Mouse (Mus musculus): ENCODE data around the gene Syt2. TPM values are rescaled to one million over a fixed set of nuclear protein-coding genes. Genes with fewer than 3 reads are reported as not detected.

The Syt2 gene
- polyA plus RNA-seq, 1 experiment from 2014 or later, result 2.9 TPM

DNA sequence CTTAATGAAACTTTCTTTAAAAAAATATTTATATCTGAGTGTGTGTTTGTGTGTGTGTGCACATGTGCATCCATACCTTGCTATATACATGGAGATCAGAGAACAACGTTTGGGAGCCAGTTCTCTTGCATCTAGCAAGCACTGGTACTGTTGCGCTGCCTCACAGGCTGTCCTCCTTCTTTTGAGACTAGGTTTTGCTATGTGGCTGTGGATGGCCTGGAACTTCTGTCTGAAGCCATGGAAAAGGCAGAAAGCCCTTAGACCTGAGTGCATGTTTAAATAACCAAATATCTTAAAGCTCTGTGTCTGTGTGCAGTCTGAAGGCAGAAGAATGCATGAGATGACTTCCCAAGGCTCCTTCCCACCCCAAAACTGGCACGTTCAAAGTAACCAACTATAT is 126.3 kb downstream of the Syt2 start:
- H3K9ac ChIP-seq (ENCODE audit: low read length), result no peak overlapping the region
- ATAC-seq (ENCODE audit: insufficient read depth, low FRiP score, low TSS enrichment) (no peak), DNase-seq (ENCODE audit: low spot score) (no peak)
- 90% methylated on average over 3 of the region's 3 CpGs for WGBS
- no peaks in the 10 kb centered on the region for H3K9me3 ChIP-seq (ENCODE audit: control insufficient read depth, low read length)
- no peak overlapping the region for H3K27ac ChIP-seq (ENCODE audit: low read depth, low read length)
- H3K4me2 ChIP-seq (ENCODE audit: low read depth), result no peak overlapping the region
- H3K27me3 ChIP-seq (ENCODE audit: control insufficient read depth, insufficient read depth, low read length), result no peaks in the 10 kb centered on the region
- peaks cover 12% of the 10 kb centered on the region; the same call in 1 of the 2 replicates for H3K4me1 ChIP-seq (ENCODE audit: control insufficient read depth, insufficient read depth, low read length)
- no peak overlapping the region for H3K4me3 ChIP-seq (ENCODE audit: low read depth, low read length)
- peaks cover 2% of the 10 kb centered on the region; the same call in 1 of the 2 replicates for H3K36me3 ChIP-seq (ENCODE audit: control insufficient read depth, insufficient read depth, low read length)

DNA sequence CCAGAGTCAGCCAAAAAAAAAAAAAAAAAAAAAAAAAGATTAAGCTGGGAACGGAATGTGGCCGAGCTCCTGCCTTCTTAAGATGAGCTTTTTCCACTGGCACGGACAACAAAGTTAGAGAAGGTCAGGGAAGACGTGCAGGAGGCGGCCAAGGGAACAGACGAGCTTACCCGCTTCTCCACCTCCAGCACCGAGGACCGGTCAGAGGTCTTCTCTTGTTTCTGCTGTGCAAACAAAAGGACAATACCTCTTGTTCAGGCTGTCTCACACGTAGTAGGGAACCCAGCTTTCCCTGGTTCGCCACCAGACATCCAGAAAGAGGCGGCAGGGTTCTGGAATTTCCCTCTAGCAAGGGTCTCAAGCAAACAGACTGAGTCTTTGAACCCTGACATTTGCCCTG is 126.8 kb downstream of the Syt2 start:
- 58% methylated on average over 12 of the region's 12 CpGs for WGBS
- ATAC-seq (ENCODE audit: insufficient read depth, low FRiP score, low TSS enrichment), result no peak
- H3K4me1 ChIP-seq (ENCODE audit: control insufficient read depth, insufficient read depth, low read length), result peaks cover 12% of the 10 kb centered on the region; the same call in 1 of the 2 replicates
- H3K27ac ChIP-seq (ENCODE audit: low read depth, low read length), result no peak overlapping the region
- peaks cover 2% of the 10 kb centered on the region; the same call in 1 of the 2 replicates for H3K36me3 ChIP-seq (ENCODE audit: control insufficient read depth, insufficient read depth, low read length)
- no peaks in the 10 kb centered on the region for H3K27me3 ChIP-seq (ENCODE audit: control insufficient read depth, insufficient read depth, low read length)
- H3K4me2 ChIP-seq (ENCODE audit: low read depth), result no peak overlapping the region
- no peak for DNase-seq (ENCODE audit: low spot score)
- H3K4me3 ChIP-seq (ENCODE audit: low read depth, low read length), result no peak overlapping the region
- no peak overlapping the region for H3K9ac ChIP-seq (ENCODE audit: low read length)
- no peaks in the 10 kb centered on the region for H3K9me3 ChIP-seq (ENCODE audit: control insufficient read depth, low read length)

DNA sequence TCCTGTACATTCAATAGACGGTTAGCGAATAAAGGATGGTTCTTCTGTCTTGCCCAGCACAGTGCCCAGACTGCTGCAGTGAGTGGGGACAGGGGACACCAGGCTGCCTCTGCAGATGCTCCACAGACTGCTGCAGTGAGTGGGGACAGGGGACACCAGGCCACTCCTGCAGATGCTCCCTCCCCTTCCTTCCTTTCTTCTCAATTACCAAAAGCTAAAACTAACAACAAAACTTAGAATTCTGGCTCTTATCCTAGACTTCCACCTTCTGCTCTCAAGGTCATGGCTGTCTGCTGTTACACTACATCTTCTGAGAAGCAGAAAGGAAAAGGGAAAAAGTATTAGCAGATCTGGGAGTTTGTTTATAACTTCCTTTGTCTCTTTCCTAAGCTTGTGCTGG is 127.8 kb downstream of the Syt2 start:
- H3K4me3 ChIP-seq (ENCODE audit: low read depth, low read length), result no peak overlapping the region
- WGBS, result 70% methylated on average over 2 of the region's 2 CpGs
- H3K4me1 ChIP-seq (ENCODE audit: control insufficient read depth, insufficient read depth, low read length), result peaks cover 12% of the 10 kb centered on the region; the same call in 1 of the 2 replicates
- no peak overlapping the region for H3K27ac ChIP-seq (ENCODE audit: low read depth, low read length)
- H3K4me2 ChIP-seq (ENCODE audit: low read depth), result no peak overlapping the region
- no peaks in the 10 kb centered on the region for H3K27me3 ChIP-seq (ENCODE audit: control insufficient read depth, insufficient read depth, low read length)
- no peak overlapping the region for H3K9ac ChIP-seq (ENCODE audit: low read length)
- DNase-seq (ENCODE audit: low spot score) (no peak), ATAC-seq (ENCODE audit: insufficient read depth, low FRiP score, low TSS enrichment) (no peak)
- H3K36me3 ChIP-seq (ENCODE audit: control insufficient read depth, insufficient read depth, low read length), result peaks cover 2% of the 10 kb centered on the region; the same call in 1 of the 2 replicates
- H3K9me3 ChIP-seq (ENCODE audit: control insufficient read depth, low read length), result no peaks in the 10 kb centered on the region

DNA sequence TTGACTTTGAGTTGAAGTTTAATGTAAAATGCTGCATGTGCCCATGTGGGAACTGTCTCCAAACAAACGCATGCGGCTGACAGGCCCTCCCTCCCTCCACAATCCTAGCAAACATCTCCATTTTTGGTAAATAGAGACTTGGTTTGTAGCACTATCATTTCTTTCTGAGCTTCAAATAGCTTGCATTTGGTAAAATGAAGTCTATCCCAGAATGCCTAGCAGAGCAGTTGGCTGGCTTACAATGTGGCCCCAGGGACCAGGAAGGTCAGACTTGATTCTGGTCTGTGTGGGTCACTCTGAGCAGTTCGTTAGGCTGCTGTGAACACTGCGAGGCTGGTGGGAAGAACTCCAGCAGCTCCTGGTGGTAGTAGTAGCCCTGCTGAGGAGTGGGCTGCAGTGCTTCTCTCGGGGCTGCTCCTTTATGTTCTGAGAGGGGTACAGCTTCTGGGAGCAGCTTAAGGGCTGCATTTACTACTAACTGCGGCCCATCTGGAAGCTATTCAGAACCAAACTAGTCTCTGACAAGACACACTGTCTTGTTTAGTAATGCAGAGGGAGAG is 128.3 kb downstream of the Syt2 start:
- H3K27ac ChIP-seq (ENCODE audit: low read depth, low read length), result 0 out of 2 replicates have a peak overlapping the region, but pooled peaks have one; percentile 2
- ATAC-seq (ENCODE audit: insufficient read depth, low FRiP score, low TSS enrichment), result no peak
- WGBS, result 35% methylated on average over 6 of the region's 6 CpGs
- no peak for DNase-seq (ENCODE audit: low spot score)
- peaks cover 12% of the 10 kb centered on the region; the same call in 1 of the 2 replicates for H3K4me1 ChIP-seq (ENCODE audit: control insufficient read depth, insufficient read depth, low read length)
- no peaks in the 10 kb centered on the region for H3K27me3 ChIP-seq (ENCODE audit: control insufficient read depth, insufficient read depth, low read length)
- H3K36me3 ChIP-seq (ENCODE audit: control insufficient read depth, insufficient read depth, low read length), result peaks cover 2% of the 10 kb centered on the region; the same call in 1 of the 2 replicates
- no peak overlapping the region for H3K4me3 ChIP-seq (ENCODE audit: low read depth, low read length)
- H3K9me3 ChIP-seq (ENCODE audit: control insufficient read depth, low read length), result no peaks in the 10 kb centered on the region
- no peak overlapping the region for H3K9ac ChIP-seq (ENCODE audit: low read length)
- H3K4me2 ChIP-seq (ENCODE audit: low read depth), result no peak overlapping the region

DNA sequence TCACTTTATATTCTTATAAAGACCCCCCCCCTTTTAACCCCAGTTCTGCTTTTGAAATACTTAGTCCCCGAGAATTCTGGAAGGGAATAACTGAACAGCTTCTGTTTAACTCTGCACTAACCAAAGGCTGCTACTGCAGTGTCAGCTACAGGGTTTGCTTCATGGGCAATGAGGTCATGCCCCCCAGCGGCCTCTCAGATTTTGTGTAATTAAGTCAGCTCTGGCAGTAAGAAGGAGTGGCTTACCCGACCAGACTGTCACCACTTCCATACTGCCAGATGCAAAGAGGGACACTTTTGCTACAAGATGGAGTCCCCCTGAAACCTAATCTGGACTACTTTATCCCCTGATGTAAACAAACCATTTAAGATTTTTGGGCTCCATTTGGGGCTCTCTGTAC is 129.2 kb downstream of the Syt2 start:
- DNase-seq (ENCODE audit: low spot score) (no peak), ATAC-seq (ENCODE audit: insufficient read depth, low FRiP score, low TSS enrichment) (no peak)
- H3K36me3 ChIP-seq (ENCODE audit: control insufficient read depth, insufficient read depth, low read length), result peaks cover 2% of the 10 kb centered on the region; the same call in 1 of the 2 replicates
- no peak overlapping the region for H3K4me2 ChIP-seq (ENCODE audit: low read depth)
- H3K4me1 ChIP-seq (ENCODE audit: control insufficient read depth, insufficient read depth, low read length), result peaks cover 12% of the 10 kb centered on the region; the same call in 1 of the 2 replicates
- no peak overlapping the region for H3K27ac ChIP-seq (ENCODE audit: low read depth, low read length)
- no peaks in the 10 kb centered on the region for H3K9me3 ChIP-seq (ENCODE audit: control insufficient read depth, low read length)
- WGBS, result 37% methylated on average over 3 of the region's 3 CpGs
- H3K4me3 ChIP-seq (ENCODE audit: low read depth, low read length), result no peak overlapping the region
- H3K9ac ChIP-seq (ENCODE audit: low read length), result no peak overlapping the region
- H3K27me3 ChIP-seq (ENCODE audit: control insufficient read depth, insufficient read depth, low read length), result no peaks in the 10 kb centered on the region

DNA sequence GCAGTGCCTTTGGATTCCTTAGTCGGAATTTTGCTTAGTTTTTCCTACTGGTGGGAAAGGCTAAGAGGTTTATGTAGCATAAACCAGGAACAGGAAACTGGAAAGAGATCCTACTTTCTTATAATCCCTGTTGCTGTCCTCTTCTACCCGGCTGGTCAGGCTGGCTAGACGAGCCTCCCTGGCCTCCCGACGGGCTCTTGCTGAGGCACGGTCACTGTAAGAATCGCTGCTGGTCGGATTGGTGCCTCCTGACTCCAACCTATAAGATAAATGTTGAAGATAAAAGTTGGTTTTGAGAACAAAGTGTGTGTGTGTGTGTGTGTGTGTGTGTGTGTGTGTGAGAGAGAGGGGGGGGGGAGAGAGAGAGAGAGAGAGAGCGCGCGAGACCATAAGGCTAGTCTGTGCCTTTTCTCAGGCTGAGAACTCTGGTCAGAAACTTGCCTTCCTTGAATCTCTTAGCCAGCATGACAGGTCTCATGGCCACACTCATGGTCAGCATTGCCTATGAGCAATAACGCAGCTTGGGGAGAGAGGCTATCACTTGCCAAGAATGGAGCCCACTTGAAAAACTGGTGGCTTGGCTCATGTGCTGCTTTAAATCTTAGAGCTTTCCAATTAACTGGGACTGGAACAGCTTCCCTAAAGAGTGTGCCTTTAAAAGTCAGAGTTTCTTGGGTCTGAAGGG is 130.9 kb downstream of the Syt2 start:
- H3K9me3 ChIP-seq (ENCODE audit: control insufficient read depth, low read length), result no peaks in the 10 kb centered on the region
- no peak overlapping the region for H3K9ac ChIP-seq (ENCODE audit: low read length)
- ATAC-seq (ENCODE audit: insufficient read depth, low FRiP score, low TSS enrichment) (no peak), DNase-seq (ENCODE audit: low spot score) (no peak)
- no peak overlapping the region for H3K4me2 ChIP-seq (ENCODE audit: low read depth)
- H3K27ac ChIP-seq (ENCODE audit: low read depth, low read length), result no peak overlapping the region
- peaks cover 12% of the 10 kb centered on the region; the same call in 1 of the 2 replicates for H3K4me1 ChIP-seq (ENCODE audit: control insufficient read depth, insufficient read depth, low read length)
- no peaks in the 10 kb centered on the region for H3K27me3 ChIP-seq (ENCODE audit: control insufficient read depth, insufficient read depth, low read length)
- H3K36me3 ChIP-seq (ENCODE audit: control insufficient read depth, insufficient read depth, low read length), result no peaks in the 10 kb centered on the region
- H3K4me3 ChIP-seq (ENCODE audit: low read depth, low read length), result no peak overlapping the region
- 94% methylated on average over 12 of the region's 12 CpGs for WGBS

DNA sequence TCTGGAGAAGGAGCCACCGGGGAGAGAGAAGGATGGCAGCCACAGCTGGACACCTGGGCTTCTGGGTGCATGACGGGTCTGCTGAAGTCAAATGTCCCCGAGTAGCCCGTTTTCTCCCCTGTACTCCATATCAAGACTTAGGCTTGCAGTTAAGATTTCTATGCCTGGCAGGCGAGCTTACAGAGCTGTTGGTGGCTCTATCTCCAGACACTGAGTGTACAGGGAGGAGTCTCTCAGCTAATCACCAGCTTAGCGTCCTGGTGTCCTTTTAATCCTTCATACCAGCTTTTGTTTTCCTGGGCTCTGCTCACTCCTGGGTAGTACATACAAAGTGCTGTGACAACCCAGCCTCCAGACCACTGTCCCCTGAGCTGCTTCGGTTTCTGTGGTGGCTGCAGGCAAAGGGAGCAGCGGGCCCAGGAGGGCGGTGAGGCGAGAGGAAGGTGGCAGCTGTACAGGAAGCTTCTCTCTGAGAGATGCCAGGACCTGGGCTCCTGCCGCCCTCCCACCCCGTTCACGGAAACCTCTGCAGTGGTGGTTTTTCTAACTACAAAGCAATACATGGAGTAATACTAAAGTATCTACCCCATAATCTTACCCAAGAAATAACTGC is 131.6 kb downstream of the Syt2 start:
- no peaks in the 10 kb centered on the region for H3K9me3 ChIP-seq (ENCODE audit: control insufficient read depth, low read length)
- no peak overlapping the region for H3K4me2 ChIP-seq (ENCODE audit: low read depth)
- H3K36me3 ChIP-seq (ENCODE audit: control insufficient read depth, insufficient read depth, low read length), result no peaks in the 10 kb centered on the region
- no peak for DNase-seq (ENCODE audit: low spot score)
- no peak overlapping the region for H3K27ac ChIP-seq (ENCODE audit: low read depth, low read length)
- H3K4me3 ChIP-seq (ENCODE audit: low read depth, low read length), result no peak overlapping the region
- WGBS, result 83% methylated on average over 13 of the region's 13 CpGs
- no peaks in the 10 kb centered on the region for H3K27me3 ChIP-seq (ENCODE audit: control insufficient read depth, insufficient read depth, low read length)
- H3K9ac ChIP-seq (ENCODE audit: low read length), result no peak overlapping the region
- peaks cover 12% of the 10 kb centered on the region; the same call in 1 of the 2 replicates for H3K4me1 ChIP-seq (ENCODE audit: control insufficient read depth, insufficient read depth, low read length)
- ATAC-seq (ENCODE audit: insufficient read depth, low FRiP score, low TSS enrichment), result no peak

DNA sequence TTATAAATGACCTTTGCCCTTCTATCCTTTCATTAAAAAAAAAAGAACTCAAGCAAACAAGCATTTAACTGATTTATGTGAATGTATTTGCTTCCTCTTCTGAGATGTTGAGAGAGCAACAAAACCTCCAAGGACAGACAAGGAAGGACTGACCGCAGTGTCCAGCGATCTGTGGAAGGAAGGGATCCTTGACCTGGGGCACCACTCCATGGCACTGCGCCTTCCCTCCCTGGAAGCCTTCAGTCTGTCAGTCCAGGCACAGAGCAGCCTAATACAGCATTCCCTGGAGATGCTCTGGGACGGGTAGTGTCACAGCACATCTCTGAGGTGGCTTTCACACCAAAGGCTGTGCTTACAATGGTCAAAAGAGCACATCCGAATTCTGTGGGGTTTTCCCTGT is 136.3 kb downstream of the Syt2 start:
- no peak for DNase-seq (ENCODE audit: low spot score)
- no peaks in the 10 kb centered on the region for H3K36me3 ChIP-seq (ENCODE audit: control insufficient read depth, insufficient read depth, low read length)
- 86% methylated on average over 5 of the region's 5 CpGs for WGBS
- no peak overlapping the region for H3K4me2 ChIP-seq (ENCODE audit: low read depth)
- no peak overlapping the region for H3K4me3 ChIP-seq (ENCODE audit: low read depth, low read length)
- no peak for ATAC-seq (ENCODE audit: insufficient read depth, low FRiP score, low TSS enrichment)
- no peaks in the 10 kb centered on the region; the same call in 1 of the 2 replicates for H3K4me1 ChIP-seq (ENCODE audit: control insufficient read depth, insufficient read depth, low read length)
- H3K9ac ChIP-seq (ENCODE audit: low read length), result no peak overlapping the region
- H3K9me3 ChIP-seq (ENCODE audit: control insufficient read depth, low read length), result no peaks in the 10 kb centered on the region
- no peaks in the 10 kb centered on the region for H3K27me3 ChIP-seq (ENCODE audit: control insufficient read depth, insufficient read depth, low read length)
- no peak overlapping the region for H3K27ac ChIP-seq (ENCODE audit: low read depth, low read length)
